Mouse (Mus musculus) erythroid progenitor cell, adult 5-6 weeks (primary cell): ENCODE measurements around the gene Rpia. TPM values are rescaled to one million over a fixed set of nuclear protein-coding genes. Genes with fewer than 3 reads are reported as not detected.

Experiments
- ATAC-seq: replicated peaks from 2 replicates; pipeline ENCODE4 v1.8.0; 2016; ENCODE audit warnings: moderate number of reproducible peaks, mild to moderate bottlenecking, moderate TSS enrichment, inconsistent platforms; ENCODE audit not compliant: poor library complexity, low FRiP score, severe bottlenecking
- total RNA-seq, 2 experiments: library from RNA; stranded (forward) in 1 of 2; stranded (reverse) in 1 of 2; fragments of 150-400 nt in 1 of 2; fragments of 186-747, 209-891 nt in 1 of 2; gene quantifications; 2 replicates each; pipeline versions ENCODE4 v1.2.3 to v1.2.4; 2015 to 2017; ENCODE audit warnings: low replicate concordance in 2 of 2

The Rpia gene
- total RNA-seq, 2 experiments from 2014 or later = 59.1 to 70.3 TPM

GRCm38 (mm10) chr6:70805820-70806513 lies 13.9 kb upstream of the Rpia start:
- peak; percentile 74 for ATAC-seq

- peak; percentile 71 for ATAC-seq
Observed at GRCm38 (mm10) chr6:70805267-70805666, 13.2 kb upstream of the Rpia start.

GRCm38 (mm10) chr6:70804632-70805031 lies 12.6 kb upstream of the Rpia start:
- peak; percentile 75 for ATAC-seq

GRCm38 (mm10) chr6:70797581-70798251 lies 5.7 kb upstream of the Rpia start:
- peak; percentile 92 for ATAC-seq

- no peak for ATAC-seq
Observed at GRCm38 (mm10) chr6:70796940-70797339, 4.9 kb upstream of the Rpia start.

- ATAC-seq = peak; percentile 37
Observed at GRCm38 (mm10) chr6:70792644-70793043, 612 bp upstream of the Rpia start.

- ATAC-seq = peak; percentile 47
Observed at GRCm38 (mm10) chr6:70790852-70791761, 925 bp downstream of the Rpia start.

GRCm38 (mm10) chr6:70790034-70790650 lies 1.9 kb downstream of the Rpia start:
- ATAC-seq = peak; percentile 44

- no peak for ATAC-seq
Observed at GRCm38 (mm10) chr6:70789134-70789533, 2.9 kb downstream of the Rpia start.

GRCm38 (mm10) chr6:70787524-70787923 lies 4.5 kb downstream of the Rpia start:
- ATAC-seq = no peak

- no peak for ATAC-seq
Observed at GRCm38 (mm10) chr6:70785852-70786251, 6.2 kb downstream of the Rpia start.

- ATAC-seq = no peak
Observed at GRCm38 (mm10) chr6:70784811-70785210, 7.2 kb downstream of the Rpia start.

- no peak for ATAC-seq
Observed at GRCm38 (mm10) chr6:70781336-70781735, 10.7 kb downstream of the Rpia start.

GRCm38 (mm10) chr6:70774372-70774771 lies 17.7 kb downstream of the Rpia start:
- no peak for ATAC-seq

GRCm38 (mm10) chr6:70773769-70774168 lies 18.3 kb downstream of the Rpia start:
- no peak for ATAC-seq

GRCm38 (mm10) chr6:70768769-70769168 lies 23.3 kb downstream of the Rpia start:
- ATAC-seq = peak; percentile 85

GRCm38 (mm10) chr6:70765076-70765475 lies 27.0 kb downstream of the Rpia start:
- no peak for ATAC-seq

GRCm38 (mm10) chr6:70764551-70764950 lies 27.5 kb downstream of the Rpia start:
- ATAC-seq = no peak

- no peak for ATAC-seq
Observed at GRCm38 (mm10) chr6:70763881-70764280, 28.2 kb downstream of the Rpia start.

GRCm38 (mm10) chr6:70762659-70763058 lies 29.4 kb downstream of the Rpia start:
- ATAC-seq = no peak
